Mouse (Mus musculus): ENCODE measurements around the gene Hmgb3. TPM values are rescaled to one million over a fixed set of nuclear protein-coding genes. Genes with fewer than 3 reads are reported as not detected.

Gene Hmgb3
- polyA plus RNA-seq, 1 experiment from 2014 or later: 622 TPM

Other genes starting within 250 kb of the Hmgb3 start
- 6.3 and 7.9 TPM in 2 replicates for gene Mtmr1, start 191.2 kb upstream of the Hmgb3 start, polyA plus RNA-seq (2016; fragmentation: Nextera tagmentation; extraction: Ambion mirVana)
- 25.7 and 27.5 TPM in 2 replicates for gene Cd99l2, start 63.1 kb upstream of the Hmgb3 start, polyA plus RNA-seq (2016; fragmentation: Nextera tagmentation; extraction: Ambion mirVana)
- 1.4 and 3.0 TPM in 2 replicates for gene Gpr50, start 107.7 kb downstream of the Hmgb3 start, polyA plus RNA-seq (2016; fragmentation: Nextera tagmentation; extraction: Ambion mirVana)